Mouse (Mus musculus) limb, embryonic 14.5 days (tissue): ENCODE results near the gene Cspg4. TPM values are rescaled to one million over a fixed set of nuclear protein-coding genes. Genes with fewer than 3 reads are reported as not detected.

ENCODE experiments used
- ATAC-seq: fragments of 200-750 bp; cut with Nextera tagmentation; 2 replicates; pipeline ENCODE4 v1.8.0; 2017; ENCODE audit warnings: low read depth, moderate number of reproducible peaks, moderate TSS enrichment; ENCODE audit not compliant: low FRiP score
- DNase-seq: peaks from one replicate; pipeline ENCODE4 v3.0.0-alpha.2; 2015; ENCODE audit warnings: low spot score
- H3K27ac ChIP-seq: fragments of 300-500 bp; sonication (generic); replicated peaks from 2 replicates; pipeline ENCODE4 v1.5.1; 2014; ENCODE audit warnings: low read depth, mild to moderate bottlenecking, low read length, moderate library complexity, mixed read lengths
- H3K27me3 ChIP-seq: fragments of 300-500 bp; sonication (generic); 2 replicates; pipeline ENCODE4 v1.6.1; 2014; ENCODE audit warnings: low read length, mixed read lengths; ENCODE audit not compliant: control insufficient read depth, insufficient read depth
- H3K36me3 ChIP-seq: fragments of 300-500 bp; sonication (generic); 2 replicates; pipeline ENCODE4 v1.6.1; 2014; ENCODE audit warnings: mild to moderate bottlenecking, low read length, moderate library complexity, mixed read lengths; ENCODE audit not compliant: control insufficient read depth, insufficient read depth
- H3K4me1 ChIP-seq: fragments of 300-500 bp; sonication (generic); 2 replicates; pipeline ENCODE4 v1.6.1; 2014; ENCODE audit warnings: antibody characterized with exemption, low read length, mixed read lengths; ENCODE audit not compliant: control insufficient read depth, insufficient read depth
- H3K4me2 ChIP-seq: fragments of 300-500 bp; sonication (generic); replicated peaks from 2 replicates; pipeline ENCODE4 v1.6.1; 2014; ENCODE audit warnings: low read depth, mild to moderate bottlenecking, low read length, moderate library complexity; ENCODE audit not compliant: severe bottlenecking
- H3K4me3 ChIP-seq: fragments of 300-500 bp; sonication (generic); replicated peaks from 2 replicates; pipeline ENCODE4 v1.5.1; 2014; ENCODE audit warnings: low read length
- H3K9ac ChIP-seq: fragments of 300-500 bp; sonication (generic); 2 replicates; pipeline ENCODE4 v1.6.1; 2014; ENCODE audit warnings: mild to moderate bottlenecking, low read depth, low read length, moderate library complexity; ENCODE audit not compliant: severe bottlenecking
- H3K9me3 ChIP-seq: fragments of 300-500 bp; sonication (generic); 2 replicates; pipeline ENCODE4 v1.6.1; 2016; ENCODE audit warnings: low read length; ENCODE audit not compliant: control insufficient read depth
- POLR2A ChIP-seq: fragments of 200-500 bp; IDR thresholded peaks from 2 replicates; pipeline ENCODE4 v1.8.0; 2012; ENCODE audit warnings: inconsistent platforms, mild to moderate bottlenecking, moderate library complexity, borderline replicate concordance; ENCODE audit not compliant: insufficient read depth, insufficient read length; ENCODE audit errors: extremely low read depth
- WGBS: fragments of 180-500 bp; shearing (Covaris S2); extraction: QIAGEN DNeasy Blood & Tissue Kit; methylation state at CpG from one replicate; pipeline ENCODE4 v1.1.7; 2014; 5-methylcytosine and 5-hydroxymethylcytosine counted together
- polyA plus RNA-seq, 2 experiments: library from polyadenylated mRNA; depleted of rRNA in 1 of 2; stranded (reverse) in 1 of 2; unstranded in 1 of 2; fragments of >200 nt; fragmentation: Nextera tagmentation in 1 of 2; extraction: Ambion mirVana in 1 of 2; gene quantifications; 2 replicates each; pipeline versions ENCODE4 v1.2.1 to v1.2.3; 2012 to 2014

Cspg4 gene
- polyA plus RNA-seq, 2 experiments = 47.1 to 59.9 TPM

DNA sequence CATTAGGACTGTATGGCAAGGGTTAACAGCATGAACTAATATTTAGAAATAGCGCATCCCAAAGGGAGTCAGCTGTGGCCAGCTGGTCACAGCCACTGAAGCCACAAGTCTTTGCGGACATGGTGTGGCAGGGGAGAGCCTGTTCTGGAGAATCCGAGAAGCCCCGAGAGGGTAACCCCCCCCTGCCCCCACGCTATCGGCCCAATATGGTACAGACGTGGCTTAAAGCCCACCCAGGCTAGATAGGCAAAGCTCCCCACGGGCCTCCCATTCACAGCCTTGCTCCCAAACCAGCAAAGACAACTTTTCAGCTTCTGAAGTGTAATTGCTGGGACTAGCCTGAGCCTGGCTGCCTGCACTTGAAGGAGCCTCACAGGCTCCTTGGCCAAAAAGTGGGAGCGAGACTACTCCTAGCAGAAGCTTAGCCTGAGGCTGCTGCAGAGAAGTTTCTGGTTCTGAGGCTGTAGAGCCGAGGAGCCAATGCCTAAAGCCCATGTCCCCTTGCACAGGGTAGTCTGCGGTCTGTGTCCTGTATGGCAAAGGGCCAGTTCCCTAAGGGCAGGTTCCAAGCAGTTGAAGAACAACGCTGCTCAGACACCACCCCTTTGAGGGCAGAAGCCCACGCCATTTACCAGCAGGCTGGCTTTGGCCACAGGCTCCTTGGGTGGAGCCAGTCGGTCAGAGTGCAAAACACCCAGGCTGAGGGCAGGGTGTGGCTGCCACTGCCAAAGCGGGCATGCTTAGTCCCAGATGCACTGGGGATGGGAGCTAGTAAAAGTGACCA is 4.2 kb upstream of the Cspg4 start:
- ATAC-seq (no peak), DNase-seq (no peak)
- peak overlapping the region; percentile 8; the same call in 1 of the 2 replicates for H3K27ac ChIP-seq
- H3K4me2 ChIP-seq = no peak overlapping the region
- no peaks in the 10 kb centered on the region for H3K9me3 ChIP-seq
- H3K4me3 ChIP-seq = no peak overlapping the region
- H3K36me3 ChIP-seq = no peaks in the 10 kb centered on the region
- 0 out of 2 replicates have a peak overlapping the region, but pooled peaks have one; percentile 7 for H3K9ac ChIP-seq
- H3K27me3 ChIP-seq = no peaks in the 10 kb centered on the region
- 47% methylated on average over 15 of the region's 15 CpGs for WGBS
- peaks cover 33% of the 10 kb centered on the region for H3K4me1 ChIP-seq
- TF ChIP-seq POLR2A = no peak

DNA sequence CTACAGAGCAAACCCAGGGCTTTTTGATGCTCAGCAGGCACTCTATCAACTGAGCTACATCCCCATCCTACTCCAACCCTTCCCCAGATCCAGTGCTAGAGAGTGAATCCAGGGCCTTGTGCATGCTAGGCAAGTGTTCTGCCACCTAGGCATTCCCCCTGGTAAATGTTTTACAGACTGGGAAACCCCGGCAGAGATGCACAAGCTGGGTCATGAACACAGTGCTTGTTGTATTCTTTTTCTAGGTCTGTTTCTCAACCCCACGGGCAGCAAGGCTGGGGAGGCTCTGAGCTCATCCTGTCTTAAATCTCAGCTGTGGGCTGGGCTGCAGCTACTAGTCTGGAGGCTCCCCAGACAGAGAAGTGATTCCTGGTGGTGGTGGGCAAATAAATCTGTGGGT is 2.0 kb upstream of the Cspg4 start:
- WGBS = 39% methylated on average over 2 of the region's 2 CpGs
- no peaks in the 10 kb centered on the region for H3K9me3 ChIP-seq
- peaks cover 49% of the 10 kb centered on the region for H3K4me1 ChIP-seq
- ATAC-seq = no peak
- no peak for DNase-seq
- no peaks in the 10 kb centered on the region for H3K27me3 ChIP-seq
- no peak overlapping the region for H3K9ac ChIP-seq
- H3K4me2 ChIP-seq = no peak overlapping the region
- no peaks in the 10 kb centered on the region for H3K36me3 ChIP-seq
- H3K27ac ChIP-seq = no peak overlapping the region
- TF ChIP-seq POLR2A = no peak
- H3K4me3 ChIP-seq = no peak overlapping the region

DNA sequence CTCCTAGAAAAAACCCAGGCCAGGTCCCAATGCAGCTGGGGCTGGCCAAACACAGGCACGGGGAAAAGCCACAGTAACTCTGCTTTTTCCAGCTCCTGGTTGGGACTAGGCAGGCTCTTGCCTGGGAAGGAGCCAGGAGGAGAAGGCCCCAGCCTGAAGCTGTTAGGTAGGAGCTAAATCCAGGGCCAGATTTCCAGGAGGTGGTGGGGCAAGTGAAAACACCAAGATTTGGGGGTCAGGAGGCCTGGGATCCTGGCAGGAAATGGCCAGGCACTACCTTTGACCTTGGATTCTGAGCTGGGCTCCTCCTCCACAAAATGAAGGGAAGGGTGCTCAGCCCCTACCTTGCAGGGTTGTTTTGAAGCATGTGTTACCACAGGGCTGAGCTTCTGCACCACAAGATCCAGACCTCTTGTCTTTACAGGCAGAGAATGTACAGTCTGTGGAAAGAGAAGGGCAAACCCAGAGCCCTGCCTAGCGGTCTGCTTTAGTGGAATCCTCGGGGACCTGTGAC is 560 bp upstream of the Cspg4 start, which contains the start of gene Odf3l1:
Gene Odf3l1, minus strand, starts transcription at position 464 of the 514 bp plus-strand sequence.
- H3K4me2 ChIP-seq = peak within 1 kb of the TSS; percentile 54
- 4% methylated on average over 3 of the region's 3 CpGs for WGBS

DNA sequence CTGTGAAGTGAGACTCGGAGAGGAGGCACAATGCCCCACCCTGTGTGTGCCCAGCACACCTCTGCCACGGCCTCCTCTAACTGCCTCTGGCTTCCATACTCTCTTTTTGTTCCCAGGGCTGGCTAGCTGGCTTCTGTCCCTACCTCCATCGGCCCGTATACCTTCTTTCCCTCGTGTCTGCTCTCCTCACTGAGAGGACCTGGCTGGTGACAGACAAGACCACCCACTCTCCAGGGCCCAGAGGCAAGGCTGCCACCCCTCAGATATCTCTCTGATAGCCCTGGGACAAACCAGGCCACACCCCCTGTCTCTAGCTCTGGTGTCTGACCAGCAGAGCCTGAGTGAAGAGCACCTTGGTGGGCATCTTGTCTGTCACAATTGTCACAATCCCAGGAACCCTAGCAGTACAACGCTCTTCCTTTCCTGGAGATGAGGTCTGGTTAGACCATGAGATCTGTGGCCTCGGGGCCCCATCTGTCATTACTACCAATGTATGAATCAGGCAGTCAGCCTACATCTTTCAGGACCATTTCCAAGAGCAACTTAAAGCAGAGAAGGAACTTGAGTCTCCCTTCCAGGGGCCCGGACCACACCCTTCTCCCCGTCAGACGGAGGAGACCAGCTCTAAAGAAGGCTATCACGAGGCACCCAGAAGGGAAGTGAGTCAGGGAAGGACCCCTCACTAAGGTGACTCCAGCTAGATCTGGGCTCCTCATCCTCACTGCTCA is 1.0 kb downstream of the Cspg4 start:
- Histone ChIP-seq H3K4me2 (peak overlapping the region; percentile 54), H3K9ac (peak overlapping the region; percentile 77), H3K4me1 (peaks cover 74% of the 10 kb centered on the region), H3K4me3 (peak overlapping the region; percentile 68), H3K27ac (peak overlapping the region; percentile 82), H3K36me3 (peaks cover 8% of the 10 kb centered on the region), H3K27me3 (no peaks in the 10 kb centered on the region), H3K9me3 (no peaks in the 10 kb centered on the region)
- no peak for ATAC-seq
- WGBS = 59% methylated on average over 11 of the region's 11 CpGs
- no peak for TF ChIP-seq POLR2A
- DNase-seq = no peak

More for the DNA sequence above, 560 bp upstream of the Cspg4 start, which contains the start of gene Odf3l1:
- H3K27me3 ChIP-seq = no peaks in the 10 kb centered on the region
- peak within 1 kb of the TSS; percentile 77 for H3K9ac ChIP-seq
- DNase-seq (peak; percentile 74), ATAC-seq (no peak; the same call in 1 of the 2 replicates)
- peak within 1 kb of the TSS; percentile 68 for H3K4me3 ChIP-seq
- H3K9me3 ChIP-seq = no peaks in the 10 kb centered on the region
- H3K27ac ChIP-seq = peak within 1 kb of the TSS; percentile 82
- H3K4me1 ChIP-seq = peaks cover 63% of the 10 kb centered on the region
- no peaks in the 10 kb centered on the region for H3K36me3 ChIP-seq
- TF ChIP-seq POLR2A = no peak

DNA sequence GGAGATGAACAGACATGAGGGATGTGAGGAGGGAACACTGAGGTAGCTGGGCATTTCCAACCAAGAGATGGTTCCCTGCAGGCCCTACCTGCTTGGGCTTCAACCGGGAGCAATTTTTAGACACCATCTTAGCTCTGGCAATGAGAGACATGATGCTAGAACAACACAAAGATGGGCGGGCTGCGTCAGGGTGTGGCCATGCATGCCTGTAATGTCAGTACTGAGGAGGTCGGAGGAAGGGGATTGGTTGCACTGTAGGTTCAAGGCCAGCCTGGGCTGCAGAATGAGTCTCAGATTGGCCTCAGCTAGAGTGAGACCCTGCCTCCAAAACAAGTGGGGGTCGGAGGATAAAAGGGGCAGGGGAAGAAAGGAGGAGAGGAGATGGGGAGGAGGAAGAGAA is 1.6 kb downstream of the Cspg4 start:
- H3K36me3 ChIP-seq = peaks cover 8% of the 10 kb centered on the region
- no peaks in the 10 kb centered on the region for H3K27me3 ChIP-seq
- peak overlapping the region; percentile 54 for H3K4me2 ChIP-seq
- 75% methylated on average over 5 of the region's 5 CpGs for WGBS
- no peak for TF ChIP-seq POLR2A
- DNase-seq = no peak
- H3K27ac ChIP-seq = peak overlapping the region; percentile 82
- peaks cover 77% of the 10 kb centered on the region for H3K4me1 ChIP-seq
- no peaks in the 10 kb centered on the region for H3K9me3 ChIP-seq
- peak overlapping the region; percentile 68 for H3K4me3 ChIP-seq
- H3K9ac ChIP-seq = peak overlapping the region; percentile 77
- no peak for ATAC-seq
